Mouse (Mus musculus) bone marrow macrophage, adult 2 months (primary cell): Measurements from ENCODE around the gene Zfp655.

Source experiments
- CTCF ChIP-seq: IDR thresholded peaks from 2 replicates; pipeline ENCODE4 v1.5.1; 2012; ENCODE audit warnings: low read depth, mild to moderate bottlenecking, low read length, moderate library complexity
- POLR2A ChIP-seq: IDR thresholded peaks from 2 replicates; pipeline ENCODE4 v1.6.1; 2012; ENCODE audit warnings: mild to moderate bottlenecking, low read depth, low read length, borderline replicate concordance

- TF ChIP-seq CTCF (no peak), POLR2A (no peak)
These were observed 13.3 kb upstream of the Zfp655 start for GRCm38 (mm10) chr5:145218206-145218605.
